Mouse (Mus musculus) forebrain, embryonic 16.5 days (tissue): ENCODE measurements around the gene Vcam1. TPM values are rescaled to one million over a fixed set of nuclear protein-coding genes. Genes with fewer than 3 reads are reported as not detected.

Experiments
- ATAC-seq: fragments of 200-750 bp; cut with Nextera tagmentation; 2 replicates; pipeline ENCODE4 v1.8.0; 2017; ENCODE audit warnings: mild to moderate bottlenecking, moderate library complexity
- H3K27ac ChIP-seq: fragments of 300-500 bp; sonication (generic); 2 replicates; pipeline ENCODE4 v1.5.1; 2014; ENCODE audit warnings: low read length, control low read depth
- H3K27me3 ChIP-seq: fragments of 300-500 bp; sonication (generic); replicated peaks from 2 replicates; pipeline ENCODE4 v1.6.1; 2014; ENCODE audit warnings: low read length; ENCODE audit not compliant: control insufficient read depth, insufficient read depth
- H3K36me3 ChIP-seq: fragments of 300-500 bp; sonication (generic); 2 replicates; pipeline ENCODE4 v1.6.1; 2014; ENCODE audit not compliant: control insufficient read depth, insufficient read depth
- H3K4me1 ChIP-seq: fragments of 300-500 bp; sonication (generic); replicated peaks from 2 replicates; pipeline ENCODE4 v1.6.1; 2014; ENCODE audit warnings: low read length; ENCODE audit not compliant: control insufficient read depth, insufficient read depth
- H3K4me2 ChIP-seq: fragments of 300-500 bp; sonication (generic); 2 replicates; pipeline ENCODE4 v1.6.1; 2014; ENCODE audit warnings: mild to moderate bottlenecking, low read length, control low read depth
- H3K4me3 ChIP-seq: fragments of 300-500 bp; sonication (generic); replicated peaks from 2 replicates; pipeline ENCODE4 v1.5.1; 2014; ENCODE audit warnings: mild to moderate bottlenecking, low read length, control low read depth
- H3K9ac ChIP-seq: fragments of 300-500 bp; sonication (generic); replicated peaks from 2 replicates; pipeline ENCODE4 v1.6.1; 2014; ENCODE audit warnings: low read depth, low read length, control low read depth
- H3K9me3 ChIP-seq: fragments of 300-500 bp; sonication (generic); 2 replicates; pipeline ENCODE4 v1.6.1; 2016; ENCODE audit warnings: low read length; ENCODE audit not compliant: control insufficient read depth
- WGBS: fragments of 180-500 bp; shearing (Covaris S2); extraction: QIAGEN DNeasy Blood & Tissue Kit; methylation state at CpG from one replicate; pipeline ENCODE4 v1.1.7; 2014; 5-methylcytosine and 5-hydroxymethylcytosine counted together
- polyA plus RNA-seq: library from polyadenylated mRNA; unstranded; fragments of >200 nt; fragmentation: Nextera tagmentation; extraction: Ambion mirVana; gene quantifications from 2 replicates; pipeline ENCODE4 v1.2.1, GENCODE M21; 2015

The Vcam1 gene
- polyA plus RNA-seq, 1 experiment from 2014 or later, result 28.4 TPM

DNA sequence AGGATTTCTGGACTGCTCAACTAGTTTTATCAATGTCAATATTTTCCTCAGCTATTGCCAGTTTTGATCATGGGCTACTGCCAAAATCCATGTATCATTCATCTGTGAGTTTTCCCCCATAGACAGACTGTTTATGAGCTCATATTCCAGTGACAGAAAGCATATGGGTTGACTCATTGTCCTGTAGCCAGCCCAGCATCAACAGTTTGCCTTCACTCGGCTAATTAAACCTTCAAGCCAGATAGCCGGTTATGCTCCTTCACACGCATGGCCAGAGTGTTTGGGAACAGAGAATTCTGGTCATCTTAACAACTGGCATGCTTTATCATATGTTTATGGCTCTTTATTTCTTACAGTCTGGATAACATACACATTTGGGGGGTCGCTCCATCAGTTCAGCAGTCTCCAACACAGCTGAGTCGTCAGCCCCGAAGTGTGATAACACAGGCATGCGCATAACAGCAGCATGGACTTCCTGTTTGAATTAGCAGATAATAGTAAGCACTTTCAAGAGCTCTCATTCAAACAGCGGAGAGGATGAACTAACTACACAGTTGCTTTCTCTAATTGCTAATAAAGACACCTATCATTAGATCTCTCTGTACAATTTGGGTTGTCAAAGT lies 49.2 kb downstream of the Vcam1 start:
- H3K4me3 ChIP-seq, result no peak overlapping the region
- H3K4me1 ChIP-seq, result peaks cover 2% of the 10 kb centered on the region; the same call in 1 of the 2 replicates
- no peaks in the 10 kb centered on the region for H3K27me3 ChIP-seq
- H3K9me3 ChIP-seq, result no peaks in the 10 kb centered on the region
- no peak overlapping the region for H3K4me2 ChIP-seq
- WGBS, result 54% methylated on average over 8 of the region's 8 CpGs
- no peaks in the 10 kb centered on the region for H3K36me3 ChIP-seq
- no peak overlapping the region for H3K27ac ChIP-seq
- peak; percentile 74 for ATAC-seq
- no peak overlapping the region for H3K9ac ChIP-seq

- H3K4me3 ChIP-seq, result no peak overlapping the region
- H3K9me3 ChIP-seq, result no peaks in the 10 kb centered on the region
- no peak overlapping the region for H3K9ac ChIP-seq
- H3K4me2 ChIP-seq, result no peak overlapping the region
- H3K4me1 ChIP-seq, result peaks cover 2% of the 10 kb centered on the region; the same call in 1 of the 2 replicates
- ATAC-seq, result no peak
- WGBS, result 57% methylated on average over 4 of the region's 4 CpGs
- no peaks in the 10 kb centered on the region for H3K27me3 ChIP-seq
- no peaks in the 10 kb centered on the region for H3K36me3 ChIP-seq
- H3K27ac ChIP-seq, result no peak overlapping the region
Observed at GRCm38 (mm10) chr3:116078490-116078889, 51.0 kb downstream of the Vcam1 start.

DNA sequence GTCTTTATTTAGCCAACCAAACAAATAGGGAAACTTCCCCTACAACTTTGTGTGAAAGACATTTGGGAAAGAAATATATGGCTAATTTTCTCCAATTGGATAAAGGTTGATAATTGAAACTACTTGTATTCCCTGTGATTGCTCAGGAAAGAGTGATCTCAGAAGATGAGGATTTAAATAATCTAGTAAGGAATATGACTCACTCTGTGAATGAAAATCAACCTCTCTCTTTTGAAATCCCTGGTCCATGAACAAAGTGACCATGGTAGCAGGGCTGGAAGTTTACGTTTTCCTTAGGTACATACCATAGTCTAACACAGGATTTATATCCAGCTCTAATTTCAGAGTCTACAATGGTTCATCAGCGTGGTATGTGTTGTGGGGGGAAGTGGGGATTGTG lies 52.7 kb downstream of the Vcam1 start:
- WGBS, result 83% methylated on average over 2 of the region's 2 CpGs
- no peak for ATAC-seq

DNA sequence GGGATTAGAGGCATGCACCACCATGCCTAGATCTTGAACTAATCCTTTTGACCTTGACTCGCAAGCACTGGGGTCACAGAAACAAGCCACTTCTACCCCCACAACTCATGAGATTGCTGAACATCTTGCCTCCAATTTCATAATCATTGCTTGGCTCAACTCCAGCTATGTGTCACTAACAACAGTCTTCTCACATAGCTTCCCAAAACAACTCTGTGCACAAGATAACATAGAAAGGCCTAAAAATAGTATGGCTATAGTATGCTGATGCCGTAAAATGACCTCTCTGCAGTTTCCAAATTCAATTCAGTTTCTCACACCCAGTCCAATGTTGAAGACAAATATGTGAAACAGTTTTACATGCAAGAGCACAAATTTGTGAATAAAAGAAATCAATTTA lies 56.9 kb downstream of the Vcam1 start:
- no peak overlapping the region for H3K4me2 ChIP-seq
- no peak overlapping the region for H3K9ac ChIP-seq
- no peak overlapping the region for H3K27ac ChIP-seq
- H3K4me1 ChIP-seq, result no peaks in the 10 kb centered on the region
- no peaks in the 10 kb centered on the region for H3K36me3 ChIP-seq
- WGBS, result 79% methylated on average over 2 of the region's 2 CpGs
- no peak for ATAC-seq
- H3K4me3 ChIP-seq, result no peak overlapping the region
- H3K27me3 ChIP-seq, result no peaks in the 10 kb centered on the region
- H3K9me3 ChIP-seq, result no peaks in the 10 kb centered on the region

More for the DNA sequence above, 52.7 kb downstream of the Vcam1 start:
- Histone ChIP-seq H3K9ac (no peak overlapping the region), H3K4me2 (no peak overlapping the region), H3K4me3 (no peak overlapping the region), H3K27me3 (no peaks in the 10 kb centered on the region), H3K36me3 (no peaks in the 10 kb centered on the region), H3K4me1 (peaks cover 2% of the 10 kb centered on the region; the same call in 1 of the 2 replicates), H3K27ac (no peak overlapping the region), H3K9me3 (no peaks in the 10 kb centered on the region)

- Histone ChIP-seq H3K4me2 (no peak overlapping the region), H3K27me3 (no peaks in the 10 kb centered on the region), H3K4me3 (no peak overlapping the region), H3K9me3 (no peaks in the 10 kb centered on the region), H3K9ac (no peak overlapping the region), H3K4me1 (peaks cover 2% of the 10 kb centered on the region; the same call in 1 of the 2 replicates), H3K36me3 (no peaks in the 10 kb centered on the region), H3K27ac (no peak overlapping the region)
- no peak for ATAC-seq
- 92% methylated on average over 2 of the region's 2 CpGs for WGBS
Observed at GRCm38 (mm10) chr3:116062141-116062540, 67.3 kb downstream of the Vcam1 start.

DNA sequence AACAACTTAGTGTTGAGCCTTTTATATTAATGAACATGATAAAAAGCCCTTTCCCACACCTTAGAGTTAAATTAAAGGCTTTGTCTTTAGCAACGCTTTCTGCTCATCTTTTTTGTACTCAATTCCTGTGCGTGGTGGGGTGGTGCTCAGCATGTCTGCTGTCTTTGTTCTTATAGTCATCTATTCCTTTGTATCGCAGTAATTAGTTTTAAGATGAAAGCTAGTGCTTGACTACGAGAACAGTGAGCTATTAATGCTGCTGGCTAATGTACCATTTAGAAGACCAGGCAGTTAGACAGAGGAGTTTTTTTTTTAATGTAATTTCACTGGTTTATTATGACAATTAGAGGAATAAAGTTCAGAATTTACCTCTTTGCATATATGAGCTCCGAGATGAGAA lies 69.2 kb downstream of the Vcam1 start:
- peak; percentile 81 for ATAC-seq
- no peak overlapping the region for H3K4me3 ChIP-seq
- H3K9me3 ChIP-seq, result no peaks in the 10 kb centered on the region
- no peaks in the 10 kb centered on the region for H3K36me3 ChIP-seq
- peak overlapping the region; percentile 41; the same call in 1 of the 2 replicates for H3K27ac ChIP-seq
- no peaks in the 10 kb centered on the region for H3K27me3 ChIP-seq
- H3K4me1 ChIP-seq, result peaks cover 2% of the 10 kb centered on the region; the same call in 1 of the 2 replicates
- H3K9ac ChIP-seq, result no peak overlapping the region
- WGBS, result 17% methylated on average over 5 of the region's 5 CpGs
- H3K4me2 ChIP-seq, result no peak overlapping the region

Other genes with a start within 250 kb of the Vcam1 start
- gene Dph5, start 241.9 kb downstream of the Vcam1 start, polyA plus RNA-seq, result 30.2 and 32.6 TPM in 2 replicates
- 19.0 and 22.4 TPM in 2 replicates for gene Slc30a7, start 122.3 kb downstream of the Vcam1 start, polyA plus RNA-seq
- 24.3 and 26.8 TPM in 2 replicates for gene Extl2, start 122.2 kb downstream of the Vcam1 start, polyA plus RNA-seq
- 13.1 and 17.1 TPM in 2 replicates for gene Gpr88, start 123.8 kb upstream of the Vcam1 start, polyA plus RNA-seq